Mouse (Mus musculus) left cerebral cortex, adult 2 months (tissue): Measurements from ENCODE around the gene Lims1. TPM values are rescaled to one million over a fixed set of nuclear protein-coding genes. Genes with fewer than 3 reads are reported as not detected.

Experiments used
- DNase-seq, 2 experiments: peaks; one replicate each; pipeline ENCODE4 v3.0.0; 2021 to 2022; ENCODE audit warnings: low spot score in 2 of 2, mixed read lengths in 1 of 2; ENCODE audit errors: extremely low spot score in 1 of 2
- H3K27ac ChIP-seq: fragments of 200-600 bp; 2 replicates; pipeline ENCODE4 v1.8.1; 2022
- H3K4me3 ChIP-seq: fragments of 200-600 bp; 2 replicates; pipeline ENCODE4 v1.8.1; 2022
- CTCF ChIP-seq: fragments of 200-600 bp; IDR thresholded peaks from 2 replicates; pipeline ENCODE4 v1.8.1; 2022; ENCODE audit warnings: antibody characterized with exemption, mild to moderate bottlenecking, moderate library complexity
- intact Hi-C: fragments of 180-260 bp; cut with DNase I; formaldehyde crosslinking; loops from one replicate; pipeline ENCODE4 v1.15.1; 2025
- total RNA-seq, 2 experiments: library from RNA; stranded (reverse); gene quantifications; 2 replicates each; pipeline ENCODE4 v1.2.3; 2021

Lims1 gene
- total RNA-seq, 2 experiments from 2014 or later = 22.4 to 22.8 TPM

DNA sequence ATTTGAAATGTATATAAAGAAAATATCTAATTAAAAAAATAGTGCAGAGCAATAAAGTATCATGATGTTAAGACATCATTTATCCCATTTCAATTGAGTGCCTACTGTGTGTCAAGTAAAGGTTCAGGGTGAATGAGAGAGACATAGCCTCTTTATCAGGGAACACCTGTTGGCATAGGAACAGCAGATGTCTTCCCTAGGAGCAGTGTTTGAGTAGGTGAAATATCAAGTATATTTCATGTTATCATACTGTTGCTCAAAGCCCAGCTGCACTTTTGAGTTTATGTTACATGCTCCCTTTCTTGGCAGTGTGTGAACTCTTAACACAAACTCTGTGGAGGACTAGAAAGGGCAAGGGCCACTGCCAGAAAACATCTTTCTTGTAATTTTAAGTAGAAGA, 50.6 kb downstream of the Lims1 start:
- intact Hi-C loops = no loop called here
- H3K27ac ChIP-seq = no peak overlapping the region
- no peak overlapping the region for H3K4me3 ChIP-seq
- TF ChIP-seq CTCF = no peak
- DNase-seq = no peak

DNA sequence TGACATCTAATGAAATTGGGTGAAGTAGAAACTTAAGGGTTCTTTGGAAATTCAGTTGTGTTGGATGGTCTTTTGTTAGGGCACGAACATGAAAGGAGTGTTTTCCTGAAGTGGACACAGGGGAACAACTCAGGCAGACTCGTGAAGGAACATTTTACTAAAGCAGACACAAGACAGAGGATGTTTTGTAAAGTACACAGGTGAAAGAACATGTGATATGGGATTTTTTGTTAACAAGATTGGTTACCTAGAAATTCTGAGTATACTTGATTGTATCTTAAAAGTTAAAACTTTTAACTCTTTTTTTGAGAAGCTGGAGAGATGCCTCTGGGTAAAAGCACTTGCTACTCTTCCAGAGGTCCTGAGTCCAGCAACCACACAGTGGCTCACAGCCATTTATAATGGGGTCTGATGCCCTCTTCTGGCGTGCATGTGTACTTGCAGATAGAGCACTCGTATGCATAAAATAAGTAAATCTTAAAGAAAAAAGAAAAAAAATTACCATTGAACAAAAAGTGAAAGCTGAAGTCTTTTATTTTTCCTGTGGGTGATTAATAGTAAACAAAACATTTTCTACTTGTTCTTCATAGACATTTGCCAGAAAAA, 54.4 kb downstream of the Lims1 start:
- peak; percentile 76 for TF ChIP-seq CTCF
- DNase-seq = no peak
- H3K4me3 ChIP-seq = no peak overlapping the region
- H3K27ac ChIP-seq = no peak overlapping the region
- intact Hi-C loops = loop anchor here (1.0 kb wide), 1 partner anchor 18 kb away; no protein-coding TSS in a partner anchor

DNA sequence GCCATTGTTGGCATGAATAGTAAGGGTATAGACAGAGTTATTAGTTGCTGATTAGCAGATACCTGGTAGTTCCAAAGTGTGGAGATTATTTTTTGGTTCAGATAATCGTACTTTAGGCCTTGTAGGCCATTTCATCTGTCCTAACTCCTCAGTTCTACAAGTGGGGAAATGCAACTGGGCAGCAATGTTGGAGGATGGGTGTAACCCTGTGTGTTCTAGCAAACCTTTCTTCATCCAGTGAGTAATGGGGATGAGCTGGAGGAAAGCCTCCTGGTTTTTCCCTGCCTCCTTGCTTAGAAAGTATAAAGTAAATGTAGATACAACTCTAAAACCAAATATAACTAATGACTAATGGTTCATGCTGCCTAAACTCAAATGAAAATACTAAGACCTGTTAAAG, 55.1 kb downstream of the Lims1 start:
- DNase-seq = no peak
- H3K27ac ChIP-seq = 0 out of 2 replicates have a peak overlapping the region, but pooled peaks have one; percentile 9
- no peak for TF ChIP-seq CTCF
- intact Hi-C loops = loop anchor here (1.0 kb wide), 1 partner anchor 19 kb away; no protein-coding TSS in a partner anchor
- H3K4me3 ChIP-seq = no peak overlapping the region

GRCm38 (mm10) chr10:58379699-58380098, 56.4 kb downstream of the Lims1 start:
- DNase-seq = no peak
- no peak for TF ChIP-seq CTCF
- intact Hi-C loops = loop anchor here (5.0 kb wide), 1 partner anchor 98 kb away; no protein-coding TSS in a partner anchor

GRCm38 (mm10) chr10:58381904-58382303, 58.6 kb downstream of the Lims1 start:
- Histone ChIP-seq H3K4me3 (no peak overlapping the region), H3K27ac (peak overlapping the region; percentile 90)
- DNase-seq = no peak
- TF ChIP-seq CTCF = no peak
- intact Hi-C loops = loop anchor here (5.0 kb wide), 1 partner anchor 95 kb away; no protein-coding TSS in a partner anchor

More at GRCm38 (mm10) chr10:58379699-58380098, 56.4 kb downstream of the Lims1 start:
- Histone ChIP-seq H3K27ac (no peak overlapping the region; the same call in 1 of the 2 replicates), H3K4me3 (no peak overlapping the region)

DNA sequence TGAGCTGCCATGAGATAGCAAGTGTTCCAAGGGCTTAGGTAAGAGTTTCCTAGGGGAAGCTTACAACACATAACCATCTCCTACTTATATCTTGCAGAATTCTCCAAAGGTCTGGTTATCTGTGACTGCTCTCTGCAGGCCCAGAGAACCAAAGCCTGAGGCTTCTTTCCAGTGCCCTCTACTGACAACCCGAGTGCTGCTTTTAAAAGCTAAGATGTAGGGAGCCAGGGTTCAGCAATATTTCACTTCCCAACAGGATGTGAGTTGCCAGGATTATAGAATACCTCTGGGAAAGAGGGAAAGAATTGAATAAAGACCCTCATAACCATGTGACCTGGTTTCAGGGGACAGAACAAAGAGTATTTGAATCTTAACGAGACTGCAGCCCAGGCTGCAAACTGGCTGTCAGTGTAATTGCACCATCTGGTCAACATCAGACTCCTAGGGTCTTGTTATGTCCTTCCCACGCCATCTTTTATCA, 59.4 kb downstream of the Lims1 start:
- DNase-seq = no peak
- peak overlapping the region; percentile 90 for H3K27ac ChIP-seq
- no peak overlapping the region for H3K4me3 ChIP-seq
- no peak; the same call in 1 of the 2 replicates for TF ChIP-seq CTCF
- intact Hi-C loops = loop anchor here (1.0 to 5.0 kb wide), 4 partner anchors 12 to 95 kb away; partner anchors contain the start of gene Ranbp2

- TF ChIP-seq CTCF = no peak
- intact Hi-C loops = loop anchor here (1.0 to 5.0 kb wide), 4 partner anchors 13 to 94 kb away; partner anchors contain the start of gene Ranbp2
- DNase-seq = peak in 1 of 2 experiments; percentile 64
- Histone ChIP-seq H3K4me3 (no peak overlapping the region), H3K27ac (peak overlapping the region; percentile 90)
Observed at GRCm38 (mm10) chr10:58383282-58383681, 60.0 kb downstream of the Lims1 start.

GRCm38 (mm10) chr10:58383761-58384160, 60.5 kb downstream of the Lims1 start:
- H3K4me3 ChIP-seq = no peak overlapping the region
- DNase-seq = no peak
- H3K27ac ChIP-seq = peak overlapping the region; percentile 90
- TF ChIP-seq CTCF = no peak
- intact Hi-C loops = loop anchor here (1.0 to 5.0 kb wide), 4 partner anchors 13 to 94 kb away; partner anchors contain the start of gene Ranbp2

DNA sequence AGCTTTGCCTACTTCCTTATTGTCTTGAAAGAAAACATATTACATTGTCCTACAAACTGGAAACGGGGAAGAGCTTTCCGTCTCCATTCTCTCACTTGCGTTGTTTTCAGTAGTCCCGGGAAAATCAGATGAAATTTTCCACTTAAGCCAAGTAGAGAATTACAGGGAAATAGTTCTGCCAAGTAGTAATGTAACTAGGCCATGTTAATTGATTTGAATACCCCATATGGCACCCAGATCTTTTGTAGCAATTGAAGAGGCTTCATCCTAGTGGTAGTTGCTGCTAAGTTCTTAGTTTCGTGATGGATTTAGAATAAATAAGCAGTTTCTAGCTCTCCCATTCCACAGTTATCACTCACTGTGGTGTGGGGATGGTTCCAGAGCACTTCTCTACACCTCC, 62.4 kb downstream of the Lims1 start:
- no peak for TF ChIP-seq CTCF
- intact Hi-C loops = no loop called here
- Histone ChIP-seq H3K27ac (peak overlapping the region; percentile 90), H3K4me3 (no peak overlapping the region)
- no peak for DNase-seq

DNA sequence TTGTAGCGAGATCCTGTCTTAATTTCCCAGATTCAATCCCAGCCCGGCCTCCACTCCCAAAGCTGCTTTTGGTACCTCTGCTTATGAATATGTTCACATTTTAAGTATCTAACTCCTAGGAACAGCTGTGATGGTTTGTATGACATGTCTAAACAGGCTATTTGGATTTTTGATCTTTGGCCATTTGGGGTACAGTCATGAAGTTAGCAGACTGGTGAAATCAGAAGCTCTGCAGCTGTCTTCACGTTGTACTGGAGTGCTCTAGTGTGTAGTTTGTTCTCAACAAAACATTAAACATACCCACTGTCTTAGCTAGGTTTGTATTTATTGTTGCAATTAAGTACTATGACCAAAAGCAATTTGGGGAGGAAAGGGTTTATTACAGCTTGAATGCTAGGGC, 63.7 kb downstream of the Lims1 start:
- H3K27ac ChIP-seq = peak overlapping the region; percentile 47; the same call in 1 of the 2 replicates
- intact Hi-C loops = no loop called here
- DNase-seq = no peak
- H3K4me3 ChIP-seq = no peak overlapping the region
- TF ChIP-seq CTCF = no peak

GRCm38 (mm10) chr10:58388648-58389047, 65.4 kb downstream of the Lims1 start:
- intact Hi-C loops = no loop called here
- Histone ChIP-seq H3K27ac (no peak overlapping the region; the same call in 1 of the 2 replicates), H3K4me3 (no peak overlapping the region)
- DNase-seq = no peak
- TF ChIP-seq CTCF = peak; percentile 35

GRCm38 (mm10) chr10:58389151-58389550, 65.9 kb downstream of the Lims1 start:
- intact Hi-C loops = no loop called here
- Histone ChIP-seq H3K27ac (peak overlapping the region; percentile 16), H3K4me3 (no peak overlapping the region)
- TF ChIP-seq CTCF = no peak
- no peak for DNase-seq
